Mouse (Mus musculus): Measurements from ENCODE around the gene Pi4k2a. TPM values are rescaled to one million over a fixed set of nuclear protein-coding genes. Genes with fewer than 3 reads are reported as not detected.

Pi4k2a gene
- polyA plus RNA-seq, 1 experiment, result 37.5 TPM

- peaks cover 14% of the 10 kb centered on the region for H3K79me2 ChIP-seq (ENCODE audit: control insufficient read depth, insufficient read depth)
- no peaks in the 10 kb centered on the region for H3K27me3 ChIP-seq (ENCODE audit: control insufficient read depth, insufficient read depth, insufficient read length)
- H3K36me3 ChIP-seq (ENCODE audit: control insufficient read depth, insufficient read depth), result peaks cover 3% of the 10 kb centered on the region
- peak within 1 kb of the TSS; percentile 89 for H3K4me2 ChIP-seq (ENCODE audit: low read depth)
- H3K4me3 ChIP-seq, result peak within 1 kb of the TSS; percentile 74
- TF ChIP-seq MYOD1 (IDR thresholded peaks at IDR 0.05; ENCODE audit: control insufficient read depth in 1 of 3, insufficient read length in 2 of 3, low read depth in 2 of 3), result peak in 2 of 3 experiments; percentile 37 to 59
- TF ChIP-seq REST (IDR thresholded peaks at IDR 0.05; ENCODE audit: insufficient read depth, insufficient read length), result no peak
- TF ChIP-seq MAX (IDR thresholded peaks at IDR 0.05; ENCODE audit: low read depth), result no peak
- TF ChIP-seq CEBPB (IDR thresholded peaks at IDR 0.05; ENCODE audit: insufficient read depth, poor library complexity, severe bottlenecking), result no peak
- TF ChIP-seq POLR2A (IDR thresholded peaks at IDR 0.05; ENCODE audit: insufficient read length, low read depth), result peak; percentile 85
- no peak for TF ChIP-seq TCF3 (IDR thresholded peaks at IDR 0.05; ENCODE audit: insufficient read length, low read depth)
- TF ChIP-seq TCF12 (IDR thresholded peaks at IDR 0.05; ENCODE audit: insufficient read depth, poor library complexity, severe bottlenecking), result no peak
- no peak for TF ChIP-seq E2F4 (IDR thresholded peaks at IDR 0.05; ENCODE audit: insufficient read depth)
- no peak for TF ChIP-seq USF1 (IDR thresholded peaks at IDR 0.05; ENCODE audit: low read depth)
- TF ChIP-seq POLR2AphosphoS2 (IDR thresholded peaks at IDR 0.05; ENCODE audit: insufficient read length, low read depth), result peak; percentile 72
- no peak for TF ChIP-seq SRF (IDR thresholded peaks at IDR 0.05; ENCODE audit: control insufficient read depth, insufficient read length, low read depth)
- TF ChIP-seq MYOG (IDR thresholded peaks at IDR 0.05; ENCODE audit: control insufficient read depth in 1 of 3, insufficient read depth in 1 of 3, insufficient read length in 2 of 3, low read depth in 2 of 3), result peak in 1 of 3 experiments; percentile 71
- H3ac ChIP-seq (ENCODE audit: control insufficient read depth, insufficient read length), result peak within 1 kb of the TSS; percentile 69
Observed at GRCm38 (mm10) chr19:42147170-42147768, 57.0 kb downstream of the Pi4k2a start, which contains the start of gene Marveld1. Gene Marveld1, plus strand, starts transcription at chr19:42147400.

GRCm38 (mm10) chr19:42147769-42148568, 57.7 kb downstream of the Pi4k2a start:
- H3K36me3 ChIP-seq (ENCODE audit: control insufficient read depth, insufficient read depth), result peaks cover 3% of the 10 kb centered on the region
- peak overlapping the region; percentile 74 for H3K4me3 ChIP-seq
- TF ChIP-seq MYOG (IDR thresholded peaks at IDR 0.05; ENCODE audit: control insufficient read depth in 1 of 3, insufficient read depth in 1 of 3, insufficient read length in 2 of 3, low read depth in 2 of 3) (peak in 1 of 3 experiments; percentile 28), MYOD1 (IDR thresholded peaks at IDR 0.05; ENCODE audit: control insufficient read depth in 1 of 3, insufficient read length in 2 of 3, low read depth in 2 of 3) (no peak), SRF (IDR thresholded peaks at IDR 0.05; ENCODE audit: control insufficient read depth, insufficient read length, low read depth) (no peak), TCF12 (IDR thresholded peaks at IDR 0.05; ENCODE audit: insufficient read depth, poor library complexity, severe bottlenecking) (no peak), CEBPB (IDR thresholded peaks at IDR 0.05; ENCODE audit: insufficient read depth, poor library complexity, severe bottlenecking) (no peak), POLR2AphosphoS2 (IDR thresholded peaks at IDR 0.05; ENCODE audit: insufficient read length, low read depth) (peak; percentile 33), E2F4 (IDR thresholded peaks at IDR 0.05; ENCODE audit: insufficient read depth) (no peak), MAX (IDR thresholded peaks at IDR 0.05; ENCODE audit: low read depth) (no peak), TCF3 (IDR thresholded peaks at IDR 0.05; ENCODE audit: insufficient read length, low read depth) (no peak), POLR2A (IDR thresholded peaks at IDR 0.05; ENCODE audit: insufficient read length, low read depth) (peak; percentile 35), REST (IDR thresholded peaks at IDR 0.05; ENCODE audit: insufficient read depth, insufficient read length) (no peak), USF1 (IDR thresholded peaks at IDR 0.05; ENCODE audit: low read depth) (no peak)
- peak overlapping the region; percentile 69 for H3ac ChIP-seq (ENCODE audit: control insufficient read depth, insufficient read length)
- H3K79me2 ChIP-seq (ENCODE audit: control insufficient read depth, insufficient read depth), result peaks cover 14% of the 10 kb centered on the region
- H3K4me2 ChIP-seq (ENCODE audit: low read depth), result peak overlapping the region; percentile 89
- no peaks in the 10 kb centered on the region for H3K27me3 ChIP-seq (ENCODE audit: control insufficient read depth, insufficient read depth, insufficient read length)

DNA sequence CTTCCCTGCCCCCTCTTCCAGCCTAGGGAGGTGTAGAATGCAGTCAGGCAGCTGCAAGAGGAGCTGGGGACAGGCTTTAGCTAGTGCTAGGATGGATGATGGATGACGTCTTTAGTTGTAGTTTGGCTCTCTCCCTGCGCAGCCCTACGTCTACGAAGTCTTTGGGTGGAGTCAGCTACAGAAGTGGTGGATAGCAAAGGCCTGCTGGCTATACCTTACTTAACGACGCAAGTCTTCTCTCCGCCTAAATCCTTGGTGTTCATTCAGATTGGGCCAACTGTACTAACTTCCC, 58.2 kb downstream of the Pi4k2a start:
- TF ChIP-seq POLR2AphosphoS2 (IDR thresholded peaks at IDR 0.05; ENCODE audit: insufficient read length, low read depth) (peak; percentile 1), USF1 (IDR thresholded peaks at IDR 0.05; ENCODE audit: low read depth) (no peak)
- peaks cover 3% of the 10 kb centered on the region for H3K36me3 ChIP-seq (ENCODE audit: control insufficient read depth, insufficient read depth)

DNA sequence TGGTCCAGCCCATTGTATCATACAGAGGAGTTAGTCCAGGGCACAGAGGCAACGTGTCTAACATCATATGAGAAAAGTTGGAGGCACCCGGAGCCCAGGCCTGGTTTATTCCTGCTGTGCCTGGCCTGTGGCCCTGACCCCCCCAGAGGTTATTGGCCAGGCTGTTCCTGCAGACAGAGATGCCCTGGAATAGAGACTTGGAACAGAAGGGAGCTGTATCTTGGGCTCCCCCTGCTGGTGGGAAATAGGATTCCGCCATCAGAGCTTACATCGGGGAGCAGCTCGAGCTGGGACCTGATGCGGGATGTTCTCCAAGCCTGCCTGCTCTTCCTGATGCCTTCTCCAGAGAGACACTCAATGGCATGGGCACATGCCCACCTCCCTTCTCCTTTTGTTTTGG, 61.7 kb downstream of the Pi4k2a start:
- Histone ChIP-seq H3K27me3 (ENCODE audit: control insufficient read depth, insufficient read depth, insufficient read length) (no peaks in the 10 kb centered on the region), H3ac (ENCODE audit: control insufficient read depth, insufficient read length) (no peak overlapping the region), H3K36me3 (ENCODE audit: control insufficient read depth, insufficient read depth) (peaks cover 3% of the 10 kb centered on the region), H3K79me2 (ENCODE audit: control insufficient read depth, insufficient read depth) (peaks cover 14% of the 10 kb centered on the region), H3K4me2 (ENCODE audit: low read depth) (peak overlapping the region; percentile 7), H3K4me3 (no peak overlapping the region)
- TF ChIP-seq POLR2AphosphoS2 (IDR thresholded peaks at IDR 0.05; ENCODE audit: insufficient read length, low read depth), result peak; percentile 60
- TF ChIP-seq E2F4 (IDR thresholded peaks at IDR 0.05; ENCODE audit: insufficient read depth), result no peak

More for the DNA sequence above, 58.2 kb downstream of the Pi4k2a start:
- Histone ChIP-seq H3K4me2 (ENCODE audit: low read depth) (peak overlapping the region; percentile 89), H3K79me2 (ENCODE audit: control insufficient read depth, insufficient read depth) (peaks cover 14% of the 10 kb centered on the region), H3K4me3 (peak overlapping the region; percentile 74), H3K27me3 (ENCODE audit: control insufficient read depth, insufficient read depth, insufficient read length) (no peaks in the 10 kb centered on the region), H3ac (ENCODE audit: control insufficient read depth, insufficient read length) (peak overlapping the region; percentile 69)

Measured in myocyte (in vitro differentiated cells).